Mouse (Mus musculus) intestine, embryonic 16.5 days (tissue): ENCODE measurements around the gene Pex10. TPM values are rescaled to one million over a fixed set of nuclear protein-coding genes. Genes with fewer than 3 reads are reported as not detected.
"Not testable (repeated sequence)": the region's sequence is repeated elsewhere in the genome, so short reads cannot be mapped to it uniquely, and the experiment has no call there.

Experiments
- ATAC-seq: fragments of 200-750 bp; cut with Nextera tagmentation; 2 replicates; pipeline ENCODE4 v1.8.0; 2017; ENCODE audit warnings: moderate TSS enrichment, moderate library complexity
- H3K27ac ChIP-seq: fragments of 300-500 bp; sonication (generic); 2 replicates; pipeline ENCODE4 v1.5.1; 2014; ENCODE audit warnings: mild to moderate bottlenecking, low read length
- H3K27me3 ChIP-seq: fragments of 300-500 bp; sonication (generic); replicated peaks from 2 replicates; pipeline ENCODE4 v1.6.1; 2014; ENCODE audit warnings: low read length, control low read depth, mixed read lengths; ENCODE audit not compliant: control insufficient read depth, insufficient read depth
- H3K36me3 ChIP-seq: fragments of 300-500 bp; sonication (generic); 2 replicates; pipeline ENCODE4 v1.6.1; 2014; ENCODE audit warnings: low read length, control low read depth; ENCODE audit not compliant: control insufficient read depth, insufficient read depth
- H3K4me1 ChIP-seq: fragments of 300-500 bp; sonication (generic); 2 replicates; pipeline ENCODE4 v1.6.1; 2014; ENCODE audit warnings: low read length, control low read depth, mixed read lengths; ENCODE audit not compliant: control insufficient read depth, insufficient read depth
- H3K4me2 ChIP-seq: fragments of 300-500 bp; sonication (generic); 2 replicates; pipeline ENCODE4 v1.6.1; 2014; ENCODE audit warnings: low read depth, low read length, control low read depth
- H3K4me3 ChIP-seq: fragments of 300-500 bp; sonication (generic); 2 replicates; pipeline ENCODE4 v1.5.1; 2014; ENCODE audit warnings: mild to moderate bottlenecking, low read length
- H3K9ac ChIP-seq: fragments of 300-500 bp; sonication (generic); 2 replicates; pipeline ENCODE4 v1.6.1; 2014; ENCODE audit warnings: low read depth, low read length
- H3K9me3 ChIP-seq: fragments of 300-500 bp; sonication (generic); 2 replicates; pipeline ENCODE4 v1.6.1; 2016; ENCODE audit warnings: low read length, control low read depth; ENCODE audit not compliant: control insufficient read depth
- WGBS: fragments of 180-500 bp; shearing (Covaris S2); extraction: QIAGEN DNeasy Blood & Tissue Kit; methylation state at CpG from one replicate; pipeline ENCODE4 v1.1.7; 2014; 5-methylcytosine and 5-hydroxymethylcytosine counted together
- polyA plus RNA-seq: library from polyadenylated mRNA; unstranded; fragments of >200 nt; fragmentation: Nextera tagmentation; extraction: Ambion mirVana; gene quantifications from 2 replicates; pipeline ENCODE4 v1.2.1, GENCODE M21; 2015

Gene Pex10
- polyA plus RNA-seq, 1 experiment from 2014 or later, result 28.9 TPM

GRCm38 (mm10) chr4:155070921-155071320 is 4.1 kb downstream of the Pex10 start:
- Histone ChIP-seq H3K4me1 (peaks cover 17% of the 10 kb centered on the region), H3K4me3 (no peak overlapping the region), H3K9ac (no peak overlapping the region), H3K9me3 (no peaks in the 10 kb centered on the region), H3K4me2 (no peak overlapping the region), H3K27ac (no peak overlapping the region), H3K36me3 (peaks cover 39% of the 10 kb centered on the region), H3K27me3 (no peaks in the 10 kb centered on the region)
- no peak for ATAC-seq
- 89% methylated on average over 5 of the region's 5 CpGs for WGBS

DNA sequence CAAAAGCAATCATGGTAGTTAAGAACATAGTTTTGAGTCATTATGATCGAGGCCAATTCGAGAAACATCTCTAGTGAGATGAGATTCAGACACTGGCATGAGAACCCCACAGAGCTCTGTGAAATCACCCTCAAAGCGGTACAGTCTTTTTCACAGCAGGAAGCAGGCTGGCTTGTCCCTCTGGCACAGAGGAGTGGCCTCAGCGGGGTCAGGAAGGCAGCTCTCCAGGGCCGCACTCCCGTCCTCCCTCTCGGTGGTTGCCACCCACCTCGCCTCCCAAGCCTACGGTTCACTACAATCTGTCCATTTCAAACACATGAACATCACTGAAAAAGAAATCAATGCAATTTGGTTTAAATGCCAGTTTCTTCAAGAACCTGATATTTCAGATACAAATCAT is 7.6 kb downstream of the Pex10 start:
- 80% methylated on average over 9 of the region's 9 CpGs for WGBS
- ATAC-seq, result no peak
- H3K9me3 ChIP-seq, result no peaks in the 10 kb centered on the region
- H3K27me3 ChIP-seq, result no peaks in the 10 kb centered on the region
- H3K27ac ChIP-seq, result no peak overlapping the region
- H3K4me3 ChIP-seq, result no peak overlapping the region
- H3K4me2 ChIP-seq, result no peak overlapping the region
- no peak overlapping the region for H3K9ac ChIP-seq
- H3K36me3 ChIP-seq, result peaks cover 39% of the 10 kb centered on the region
- no peaks in the 10 kb centered on the region for H3K4me1 ChIP-seq

DNA sequence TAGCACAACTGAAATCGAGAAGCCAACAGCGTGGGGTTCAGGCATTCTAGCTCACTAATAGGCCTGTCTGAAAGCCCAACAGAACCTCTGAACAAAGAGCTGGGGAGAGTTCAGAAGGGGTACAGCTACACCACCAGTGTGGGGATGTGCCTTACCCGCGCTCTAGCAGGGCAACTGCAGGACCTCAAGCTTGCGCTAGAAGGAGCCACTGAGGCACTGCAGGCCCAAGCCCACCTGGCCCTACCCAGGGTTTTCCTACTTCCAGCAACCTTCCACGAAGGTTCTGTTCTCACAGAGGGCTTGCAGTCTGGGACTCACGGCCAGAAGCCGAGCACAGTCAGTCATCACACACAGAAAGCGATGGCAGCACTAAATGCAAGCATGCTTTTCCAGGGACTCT is 8.3 kb downstream of the Pex10 start:
- H3K27me3 ChIP-seq, result no peaks in the 10 kb centered on the region
- peaks cover 38% of the 10 kb centered on the region for H3K36me3 ChIP-seq
- H3K4me2 ChIP-seq, result no peak overlapping the region
- H3K27ac ChIP-seq, result no peak overlapping the region
- no peak overlapping the region for H3K4me3 ChIP-seq
- H3K9ac ChIP-seq, result no peak overlapping the region
- WGBS, result 91% methylated on average over 9 of the region's 9 CpGs
- ATAC-seq, result no peak
- no peaks in the 10 kb centered on the region for H3K4me1 ChIP-seq
- no peaks in the 10 kb centered on the region for H3K9me3 ChIP-seq

DNA sequence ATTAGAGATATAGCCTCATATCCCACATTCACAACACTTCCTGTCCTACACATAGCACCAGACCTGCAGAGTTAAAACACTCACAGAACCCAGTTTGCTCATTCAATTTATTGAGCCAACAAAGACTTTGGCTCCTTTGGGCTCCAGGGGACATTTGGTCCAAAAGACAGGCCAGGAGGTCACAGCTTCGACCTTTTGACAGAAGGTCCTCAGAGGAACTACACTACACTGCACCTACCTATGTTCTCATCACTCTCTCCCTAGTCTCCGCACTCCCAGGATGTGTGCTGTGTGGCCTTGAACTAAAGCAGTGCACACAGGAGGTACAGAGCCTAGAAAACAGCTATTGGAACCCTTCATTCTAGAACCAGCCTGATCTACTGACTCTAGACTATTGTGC is 9.0 kb downstream of the Pex10 start:
- peaks cover 37% of the 10 kb centered on the region for H3K36me3 ChIP-seq
- H3K4me2 ChIP-seq, result no peak overlapping the region
- 94% methylated on average over 2 of the region's 2 CpGs for WGBS
- no peak overlapping the region for H3K9ac ChIP-seq
- no peaks in the 10 kb centered on the region for H3K9me3 ChIP-seq
- H3K27me3 ChIP-seq, result no peaks in the 10 kb centered on the region
- H3K27ac ChIP-seq, result no peak overlapping the region
- H3K4me1 ChIP-seq, result peaks cover 5% of the 10 kb centered on the region; the same call in 1 of the 2 replicates
- H3K4me3 ChIP-seq, result no peak overlapping the region
- no peak for ATAC-seq

DNA sequence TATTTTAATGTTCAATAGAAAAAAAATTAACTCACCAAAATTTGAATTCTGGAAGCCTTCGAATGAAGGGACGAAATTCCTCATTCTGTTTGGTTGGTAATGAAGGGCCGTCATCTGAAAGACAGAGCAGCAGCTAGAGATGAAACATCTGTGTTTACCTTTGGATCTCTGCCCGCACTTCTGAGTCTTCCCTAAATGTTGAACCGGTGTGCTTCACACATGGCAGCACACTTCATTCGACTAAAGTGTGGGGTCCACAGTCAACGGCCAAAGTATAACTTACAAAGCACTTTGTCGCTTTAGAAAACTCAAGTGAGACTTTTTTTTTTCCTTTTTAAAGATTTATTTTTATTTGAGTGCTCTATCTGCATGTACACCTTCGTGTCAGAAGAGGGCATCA is 9.9 kb downstream of the Pex10 start:
- Histone ChIP-seq H3K4me3 (no peak overlapping the region), H3K9ac (no peak overlapping the region), H3K4me1 (peaks cover 5% of the 10 kb centered on the region; the same call in 1 of the 2 replicates), H3K4me2 (no peak overlapping the region), H3K27ac (no peak overlapping the region), H3K9me3 (no peaks in the 10 kb centered on the region), H3K36me3 (peaks cover 34% of the 10 kb centered on the region), H3K27me3 (no peaks in the 10 kb centered on the region)
- 60% methylated on average over 9 of the region's 9 CpGs for WGBS
- ATAC-seq, result no peak

- H3K9me3 ChIP-seq, H3K9ac ChIP-seq, ATAC-seq, H3K27ac ChIP-seq, H3K4me2 ChIP-seq, H3K27me3 ChIP-seq, H3K4me3 ChIP-seq: not testable (repeated sequence)
- WGBS, result 86% methylated on average over 10 of the region's 10 CpGs
- Histone ChIP-seq H3K36me3 (peaks cover 26% of the 10 kb centered on the region), H3K4me1 (peaks cover 16% of the 10 kb centered on the region)
Observed at GRCm38 (mm10) chr4:155078808-155079207, 12.0 kb downstream of the Pex10 start.

DNA sequence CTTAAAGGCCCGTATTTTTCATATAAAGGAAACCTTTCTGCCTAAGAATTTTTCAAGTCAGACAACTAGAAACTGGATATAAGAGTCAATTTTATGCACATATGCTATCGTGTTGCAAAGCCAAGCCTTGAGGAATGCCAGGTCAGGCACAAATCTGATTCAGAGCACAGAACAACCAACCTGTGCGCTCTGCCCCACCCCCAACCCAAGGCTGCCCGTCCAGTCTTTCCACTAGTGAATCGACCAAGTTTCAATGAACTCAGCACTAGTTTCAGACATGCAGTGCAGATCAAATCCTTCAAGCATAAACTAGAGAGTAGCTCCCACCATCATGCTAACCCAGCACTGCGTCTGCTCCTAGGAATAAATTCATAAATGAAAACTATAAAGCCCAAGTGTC is 12.8 kb downstream of the Pex10 start:
- Histone ChIP-seq H3K9me3 (no peaks in the 10 kb centered on the region), H3K36me3 (peaks cover 23% of the 10 kb centered on the region), H3K9ac (no peak overlapping the region), H3K27me3 (no peaks in the 10 kb centered on the region), H3K4me1 (peaks cover 24% of the 10 kb centered on the region), H3K27ac (no peak overlapping the region), H3K4me3 (no peak overlapping the region), H3K4me2 (no peak overlapping the region)
- ATAC-seq, result no peak
- 80% methylated on average over 6 of the region's 6 CpGs for WGBS

GRCm38 (mm10) chr4:155083553-155083952 is 16.7 kb downstream of the Pex10 start:
- Histone ChIP-seq H3K4me3 (peak overlapping the region; percentile 17; the same call in 1 of the 2 replicates), H3K9ac (peak overlapping the region; percentile 53)
- 73% methylated on average over 4 of the region's 4 CpGs for WGBS

GRCm38 (mm10) chr4:155084351-155084750 is 17.5 kb downstream of the Pex10 start:
- Histone ChIP-seq H3K9ac (peak overlapping the region; percentile 94), H3K9me3 (no peaks in the 10 kb centered on the region), H3K27ac (peak overlapping the region; percentile 77), H3K36me3 (peaks cover 14% of the 10 kb centered on the region), H3K4me2 (peak overlapping the region; percentile 77), H3K4me1 (peaks cover 39% of the 10 kb centered on the region), H3K4me3 (peak overlapping the region; percentile 97), H3K27me3 (no peaks in the 10 kb centered on the region)
- 63% methylated on average over 7 of the region's 7 CpGs for WGBS
- ATAC-seq, result no peak

More at GRCm38 (mm10) chr4:155083553-155083952, 16.7 kb downstream of the Pex10 start:
- ATAC-seq, result peak; percentile 11; the same call in 1 of the 2 replicates
- Histone ChIP-seq H3K27ac (peak overlapping the region; percentile 69), H3K4me1 (peaks cover 39% of the 10 kb centered on the region), H3K36me3 (peaks cover 14% of the 10 kb centered on the region), H3K4me2 (peak overlapping the region; percentile 77; the same call in 1 of the 2 replicates), H3K9me3 (no peaks in the 10 kb centered on the region), H3K27me3 (no peaks in the 10 kb centered on the region)
